Mouse (Mus musculus) bone marrow, adult 2 months (tissue): ENCODE measurements around the gene Wdr45. TPM values are rescaled to one million over a fixed set of nuclear protein-coding genes. Genes with fewer than 3 reads are reported as not detected.
A peak's percentile ranks its signal among the peaks of the same experiment; 100 is the strongest.
"Not testable (repeated sequence)": the region's sequence is repeated elsewhere in the genome, so short reads cannot be mapped to it uniquely, and the experiment has no call there.

Source experiments
- H3K27ac ChIP-seq: fragments of 200-500 bp; 2 replicates; pipeline ENCODE4 v1.5.1; 2012; ENCODE audit warnings: low read depth, mild to moderate bottlenecking, control low read depth, inconsistent platforms, low read length; ENCODE audit not compliant: control insufficient read depth, poor library complexity, insufficient read depth
- H3K4me1 ChIP-seq: fragments of 200-500 bp; 2 replicates; pipeline ENCODE4 v1.6.1; 2011; ENCODE audit warnings: low read length; ENCODE audit not compliant: control insufficient read depth, insufficient read depth
- H3K4me3 ChIP-seq: fragments of 200-500 bp; replicated peaks from 2 replicates; pipeline ENCODE3; 2011; ENCODE audit warnings: mild to moderate bottlenecking, low read depth, low read length, control low read depth; ENCODE audit not compliant: control insufficient read depth
- CTCF ChIP-seq: fragments of 200-500 bp; IDR thresholded peaks from 2 replicates; pipeline ENCODE4 v1.5.1; 2011; ENCODE audit warnings: low read length, control low read depth; ENCODE audit not compliant: control insufficient read depth, insufficient read depth
- POLR2A ChIP-seq: fragments of 200-500 bp; IDR thresholded peaks from 2 replicates; pipeline ENCODE4 v1.6.1; 2011; ENCODE audit warnings: low read depth, mild to moderate bottlenecking, control low read depth, low read length, borderline replicate concordance; ENCODE audit not compliant: control insufficient read depth
- WGBS: fragments of 180-500 bp; shearing (Covaris S2); methylation state at CpG from one replicate; pipeline ENCODE4 v1.1.7; 2018; 5-methylcytosine and 5-hydroxymethylcytosine counted together
- polyA plus RNA-seq: library from polyadenylated mRNA; stranded (reverse); fragments of >200 nt; gene quantifications from 2 replicates; pipeline ENCODE4 v1.2.4, GENCODE M21; 2011; ENCODE audit warnings: low replicate concordance; ENCODE audit not compliant: missing spikeins, insufficient read depth, insufficient read length

Wdr45 gene
- polyA plus RNA-seq, 1 experiment = 91.1 TPM

GRCm38 (mm10) chrX:7696520-7696919, 17.6 kb upstream of the Wdr45 start:
- WGBS = 39% methylated on average over 6 of the region's 6 CpGs
- Histone ChIP-seq H3K4me1 (no peaks in the 10 kb centered on the region), H3K4me3 (no peak overlapping the region), H3K27ac (no peak overlapping the region)
- TF ChIP-seq CTCF (no peak), POLR2A (no peak)

- 7% methylated on average over 33 of the region's 33 CpGs for WGBS
- TF ChIP-seq POLR2A (peak; percentile 67; the same call in 1 of the 2 replicates), CTCF (no peak)
- H3K27ac ChIP-seq = peak within 1 kb of the TSS; percentile 70
- no peaks in the 10 kb centered on the region for H3K4me1 ChIP-seq
- peak within 1 kb of the TSS; percentile 86 for H3K4me3 ChIP-seq
These were observed 17.2 kb upstream of the Wdr45 start, which contains the start of gene Gpkow for GRCm38 (mm10) chrX:7696954-7697381. Gpkow (plus strand) TSS chrX:7697131.

GRCm38 (mm10) chrX:7713764-7714134, 384 bp upstream of the Wdr45 start:
- not testable (repeated sequence) for H3K27ac ChIP-seq, H3K4me1 ChIP-seq
- H3K4me3 ChIP-seq = peak overlapping the region; percentile 51
- 8% methylated on average over 6 of the region's 12 CpGs for WGBS

GRCm38 (mm10) chrX:7716058-7716457, 1.9 kb downstream of the Wdr45 start:
- WGBS = 36% methylated on average over 1 of the region's 1 CpGs
- H3K4me3 ChIP-seq, H3K4me1 ChIP-seq, H3K27ac ChIP-seq: not testable (repeated sequence)

- no peaks in the 10 kb centered on the region for H3K4me1 ChIP-seq
- peak within 1 kb of the TSS; percentile 99 for H3K4me3 ChIP-seq
- peak within 1 kb of the TSS; percentile 92 for H3K27ac ChIP-seq
- 13% methylated on average over 22 of the region's 22 CpGs for WGBS
- TF ChIP-seq POLR2A = no peak
- no peak for TF ChIP-seq CTCF
These were observed 7.6 kb downstream of the Wdr45 start, which contains the start of gene Gm45208 for GRCm38 (mm10) chrX:7721514-7722281. Gm45208 (plus strand) TSS chrX:7722245.

GRCm38 (mm10) chrX:7722282-7722611, 8.1 kb downstream of the Wdr45 start:
- peak overlapping the region; percentile 99 for H3K4me3 ChIP-seq
- H3K4me1 ChIP-seq = no peaks in the 10 kb centered on the region
- peak; percentile 38; the same call in 1 of the 2 replicates for TF ChIP-seq POLR2A
- no peak for TF ChIP-seq CTCF
- peak overlapping the region; percentile 92 for H3K27ac ChIP-seq
- WGBS = 14% methylated on average over 11 of the region's 11 CpGs

GRCm38 (mm10) chrX:7722691-7723090, 8.6 kb downstream of the Wdr45 start:
- TF ChIP-seq CTCF (no peak), POLR2A (no peak)
- H3K4me3 ChIP-seq = peak overlapping the region; percentile 99
- no peak overlapping the region; the same call in 1 of the 2 replicates for H3K27ac ChIP-seq
- WGBS = 9% methylated on average over 4 of the region's 4 CpGs
- H3K4me1 ChIP-seq = no peaks in the 10 kb centered on the region

- no peaks in the 10 kb centered on the region; the same call in 1 of the 2 replicates for H3K4me1 ChIP-seq
- H3K27ac ChIP-seq = no peak overlapping the region
- TF ChIP-seq CTCF (no peak), POLR2A (no peak)
- H3K4me3 ChIP-seq = no peak overlapping the region
- 80% methylated on average over 7 of the region's 7 CpGs for WGBS
These were observed 10.0 kb downstream of the Wdr45 start for GRCm38 (mm10) chrX:7724135-7724534.

- Histone ChIP-seq H3K4me1 (no peaks in the 10 kb centered on the region; the same call in 1 of the 2 replicates), H3K4me3 (no peak overlapping the region), H3K27ac (no peak overlapping the region)
- TF ChIP-seq POLR2A = no peak
- TF ChIP-seq CTCF = no peak
- WGBS = 90% methylated on average over 12 of the region's 12 CpGs
These were observed 11.7 kb downstream of the Wdr45 start for GRCm38 (mm10) chrX:7725841-7726240.
